Mouse (Mus musculus): ENCODE data around the gene Glycam1. TPM values are rescaled to one million over a fixed set of nuclear protein-coding genes. Genes with fewer than 3 reads are reported as not detected.

Glycam1 gene
- polyA plus RNA-seq, 1 experiment from 2014 or later, result not detected

DNA sequence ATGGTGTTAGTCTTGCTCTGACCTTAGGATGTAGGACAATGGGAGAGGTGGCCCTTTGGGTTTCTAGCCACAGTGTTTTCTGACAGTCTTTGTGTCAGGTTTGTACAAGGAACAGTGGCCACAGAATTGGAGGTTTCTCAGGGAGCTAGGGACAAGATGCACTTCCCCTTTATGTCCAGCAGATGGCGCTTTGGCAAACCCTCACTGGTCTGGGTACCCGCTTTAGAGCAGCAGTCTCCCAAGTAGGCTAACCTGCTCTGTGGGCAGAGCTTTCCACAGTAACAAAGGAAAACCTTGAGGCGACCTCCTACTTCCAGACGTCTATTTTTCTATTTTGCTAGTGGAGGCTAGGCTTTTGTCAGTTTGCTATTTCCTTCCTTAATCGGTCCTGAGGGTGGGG, 34.5 kb downstream of the Glycam1 start:
- Histone ChIP-seq H3K36me3 (ENCODE audit: control insufficient read depth, insufficient read depth) (no peaks in the 10 kb centered on the region), H3K9ac (ENCODE audit: low read length) (no peak overlapping the region), H3K4me3 (ENCODE audit: low read length) (no peak overlapping the region), H3K4me2 (ENCODE audit: low read depth, low read length) (no peak overlapping the region), H3K4me1 (ENCODE audit: control insufficient read depth, insufficient read depth, low read length) (no peaks in the 10 kb centered on the region), H3K27me3 (ENCODE audit: control insufficient read depth, insufficient read depth, low read length) (peaks cover 2% of the 10 kb centered on the region; the same call in 1 of the 2 replicates), H3K27ac (ENCODE audit: low read length) (no peak overlapping the region), H3K9me3 (replicated peaks; ENCODE audit: control insufficient read depth, low read length) (no peaks in the 10 kb centered on the region)
- WGBS, result 8% methylated on average over 5 of the region's 5 CpGs
- ATAC-seq (replicated peaks; ENCODE audit: extremely low read depth, insufficient read depth, low FRiP score), result no peak

DNA sequence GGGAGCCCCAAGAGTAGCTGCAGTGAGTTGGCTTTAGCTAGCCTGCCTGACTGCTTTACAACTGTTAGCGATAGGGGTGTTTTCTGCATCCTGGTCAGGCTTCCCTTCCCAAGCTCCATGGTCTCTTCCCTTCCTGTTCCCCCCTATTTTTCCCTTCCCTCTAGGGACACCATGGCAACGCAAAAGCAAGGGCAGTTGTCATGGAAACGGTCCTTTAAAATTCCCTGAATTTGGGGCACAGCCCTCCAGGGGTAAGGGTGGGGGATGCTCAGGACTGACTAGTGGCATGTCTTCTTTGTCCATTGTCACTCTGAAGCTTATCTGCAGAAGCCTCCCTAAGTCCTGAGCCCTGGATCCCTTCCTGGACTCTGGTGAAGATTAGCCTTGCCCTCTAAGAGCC, 41.7 kb downstream of the Glycam1 start:
- no peaks in the 10 kb centered on the region for H3K36me3 ChIP-seq (ENCODE audit: control insufficient read depth, insufficient read depth)
- H3K4me3 ChIP-seq (ENCODE audit: low read length), result no peak overlapping the region
- 64% methylated on average over 3 of the region's 3 CpGs for WGBS
- no peak for ATAC-seq (replicated peaks; ENCODE audit: extremely low read depth, insufficient read depth, low FRiP score)
- no peaks in the 10 kb centered on the region for H3K27me3 ChIP-seq (ENCODE audit: control insufficient read depth, insufficient read depth, low read length)
- no peak overlapping the region for H3K27ac ChIP-seq (ENCODE audit: low read length)
- no peak overlapping the region for H3K9ac ChIP-seq (ENCODE audit: low read length)
- no peak overlapping the region for H3K4me2 ChIP-seq (ENCODE audit: low read depth, low read length)
- H3K9me3 ChIP-seq (replicated peaks; ENCODE audit: control insufficient read depth, low read length), result no peaks in the 10 kb centered on the region
- H3K4me1 ChIP-seq (ENCODE audit: control insufficient read depth, insufficient read depth, low read length), result no peaks in the 10 kb centered on the region

DNA sequence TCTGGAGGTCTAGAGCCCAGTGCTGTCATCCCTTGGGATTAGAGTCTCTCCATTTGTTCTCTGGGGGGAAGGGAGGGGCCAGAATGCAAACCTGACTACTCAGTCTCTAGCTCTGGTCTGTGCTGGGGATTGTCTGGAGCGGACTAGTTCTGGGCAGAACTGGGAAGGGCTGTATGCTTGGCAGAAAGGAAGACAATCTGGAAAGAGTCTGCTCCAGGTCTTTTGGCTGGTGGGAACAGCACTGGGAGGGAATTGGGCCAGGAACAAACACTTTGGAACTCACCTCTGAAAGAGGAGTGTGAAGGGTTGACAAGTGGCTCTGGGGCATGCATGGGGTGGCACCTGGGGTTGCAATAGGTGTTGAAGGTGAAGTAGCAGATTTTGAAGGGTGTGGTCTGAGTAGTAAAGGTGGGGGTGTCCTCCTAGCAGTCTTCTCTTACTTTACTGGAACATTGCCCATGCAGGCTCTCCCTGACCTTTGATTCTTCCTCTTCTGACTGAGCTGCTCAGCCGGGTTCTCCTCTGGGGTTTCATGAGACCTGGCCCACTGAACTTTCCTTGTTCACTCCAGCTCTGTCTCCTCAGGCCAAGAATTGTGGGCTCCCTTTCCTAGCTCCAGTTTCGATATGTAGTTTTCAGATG, 42.3 kb downstream of the Glycam1 start:
- H3K36me3 ChIP-seq (ENCODE audit: control insufficient read depth, insufficient read depth), result no peaks in the 10 kb centered on the region
- no peak overlapping the region for H3K9ac ChIP-seq (ENCODE audit: low read length)
- no peak overlapping the region for H3K27ac ChIP-seq (ENCODE audit: low read length)
- H3K4me3 ChIP-seq (ENCODE audit: low read length), result no peak overlapping the region
- H3K27me3 ChIP-seq (ENCODE audit: control insufficient read depth, insufficient read depth, low read length), result no peaks in the 10 kb centered on the region
- 66% methylated on average over 3 of the region's 3 CpGs for WGBS
- ATAC-seq (replicated peaks; ENCODE audit: extremely low read depth, insufficient read depth, low FRiP score), result no peak
- H3K4me1 ChIP-seq (ENCODE audit: control insufficient read depth, insufficient read depth, low read length), result no peaks in the 10 kb centered on the region
- no peak overlapping the region for H3K4me2 ChIP-seq (ENCODE audit: low read depth, low read length)
- no peaks in the 10 kb centered on the region for H3K9me3 ChIP-seq (replicated peaks; ENCODE audit: control insufficient read depth, low read length)

- H3K4me1 ChIP-seq (ENCODE audit: control insufficient read depth, insufficient read depth, low read length), result peaks cover 6% of the 10 kb centered on the region
- no peaks in the 10 kb centered on the region for H3K36me3 ChIP-seq (ENCODE audit: control insufficient read depth, insufficient read depth)
- WGBS, result 31% methylated on average over 4 of the region's 4 CpGs
- no peak overlapping the region for H3K27ac ChIP-seq (ENCODE audit: low read length)
- no peak overlapping the region for H3K9ac ChIP-seq (ENCODE audit: low read length)
- no peaks in the 10 kb centered on the region for H3K27me3 ChIP-seq (ENCODE audit: control insufficient read depth, insufficient read depth, low read length)
- ATAC-seq (replicated peaks; ENCODE audit: extremely low read depth, insufficient read depth, low FRiP score), result no peak
- H3K4me2 ChIP-seq (ENCODE audit: low read depth, low read length), result no peak overlapping the region
- no peak overlapping the region for H3K4me3 ChIP-seq (ENCODE audit: low read length)
- no peaks in the 10 kb centered on the region for H3K9me3 ChIP-seq (replicated peaks; ENCODE audit: control insufficient read depth, low read length)
Measured at GRCm38 (mm10) chr15:103519386-103520378, 45.2 kb downstream of the Glycam1 start.

GRCm38 (mm10) chr15:103518600-103519385, 46.1 kb downstream of the Glycam1 start:
- Histone ChIP-seq H3K9me3 (replicated peaks; ENCODE audit: control insufficient read depth, low read length) (no peaks in the 10 kb centered on the region), H3K4me2 (ENCODE audit: low read depth, low read length) (no peak overlapping the region), H3K27me3 (ENCODE audit: control insufficient read depth, insufficient read depth, low read length) (no peaks in the 10 kb centered on the region), H3K36me3 (ENCODE audit: control insufficient read depth, insufficient read depth) (no peaks in the 10 kb centered on the region), H3K4me3 (ENCODE audit: low read length) (no peak overlapping the region), H3K4me1 (ENCODE audit: control insufficient read depth, insufficient read depth, low read length) (peaks cover 9% of the 10 kb centered on the region), H3K27ac (ENCODE audit: low read length) (no peak overlapping the region), H3K9ac (ENCODE audit: low read length) (no peak overlapping the region)
- 12% methylated on average over 5 of the region's 5 CpGs for WGBS
- no peak for ATAC-seq (replicated peaks; ENCODE audit: extremely low read depth, insufficient read depth, low FRiP score)

- peak overlapping the region; percentile 77 for H3K4me2 ChIP-seq (ENCODE audit: low read depth, low read length)
- peaks cover 9% of the 10 kb centered on the region for H3K4me1 ChIP-seq (ENCODE audit: control insufficient read depth, insufficient read depth, low read length)
- H3K27ac ChIP-seq (ENCODE audit: low read length), result peak overlapping the region; percentile 2
- no peaks in the 10 kb centered on the region for H3K9me3 ChIP-seq (replicated peaks; ENCODE audit: control insufficient read depth, low read length)
- no peak overlapping the region for H3K9ac ChIP-seq (ENCODE audit: low read length)
- H3K36me3 ChIP-seq (ENCODE audit: control insufficient read depth, insufficient read depth), result no peaks in the 10 kb centered on the region
- 27% methylated on average over 3 of the region's 3 CpGs for WGBS
- H3K27me3 ChIP-seq (ENCODE audit: control insufficient read depth, insufficient read depth, low read length), result no peaks in the 10 kb centered on the region
- 0 out of 2 replicates have a peak overlapping the region, but pooled peaks have one; percentile 0 for H3K4me3 ChIP-seq (ENCODE audit: low read length)
- ATAC-seq (replicated peaks; ENCODE audit: extremely low read depth, insufficient read depth, low FRiP score), result 0 out of 2 replicates have a peak, but pooled peaks have one; percentile 15
Measured at GRCm38 (mm10) chr15:103514914-103515313, 50.0 kb downstream of the Glycam1 start.

DNA sequence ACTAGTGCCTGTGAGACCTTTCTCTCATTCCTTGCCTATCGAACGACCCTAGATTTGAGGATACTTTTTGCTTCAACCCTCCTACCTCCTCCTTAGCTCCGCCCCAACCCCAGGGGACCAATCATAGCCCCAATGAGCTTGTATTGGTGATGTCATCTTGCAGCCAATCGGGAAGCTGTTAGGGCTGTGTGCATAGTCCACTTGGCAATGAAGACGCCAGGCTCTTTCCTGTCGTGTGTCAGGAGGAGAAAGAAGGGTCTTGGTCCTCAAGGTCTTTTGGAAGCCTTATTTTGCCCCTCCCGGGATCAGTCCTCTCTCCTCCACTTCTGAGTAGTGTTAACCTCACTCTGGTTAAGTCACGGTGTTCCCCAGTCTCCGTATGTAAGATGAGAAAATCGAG, 50.8 kb downstream of the Glycam1 start:
- no peaks in the 10 kb centered on the region for H3K36me3 ChIP-seq (ENCODE audit: control insufficient read depth, insufficient read depth)
- H3K27me3 ChIP-seq (ENCODE audit: control insufficient read depth, insufficient read depth, low read length), result no peaks in the 10 kb centered on the region
- H3K27ac ChIP-seq (ENCODE audit: low read length), result no peak overlapping the region
- H3K4me1 ChIP-seq (ENCODE audit: control insufficient read depth, insufficient read depth, low read length), result peaks cover 11% of the 10 kb centered on the region
- H3K9ac ChIP-seq (ENCODE audit: low read length), result peak overlapping the region; percentile 67
- peak; percentile 89 for ATAC-seq (replicated peaks; ENCODE audit: extremely low read depth, insufficient read depth, low FRiP score)
- peak overlapping the region; percentile 77 for H3K4me2 ChIP-seq (ENCODE audit: low read depth, low read length)
- H3K9me3 ChIP-seq (replicated peaks; ENCODE audit: control insufficient read depth, low read length), result no peaks in the 10 kb centered on the region
- peak overlapping the region; percentile 55 for H3K4me3 ChIP-seq (ENCODE audit: low read length)
- WGBS, result 3% methylated on average over 10 of the region's 10 CpGs

- 11% methylated on average over 7 of the region's 7 CpGs for WGBS
- peak; percentile 24; the same call in 1 of the 2 replicates for ATAC-seq (replicated peaks; ENCODE audit: extremely low read depth, insufficient read depth, low FRiP score)
- Histone ChIP-seq H3K27ac (ENCODE audit: low read length) (no peak overlapping the region), H3K27me3 (ENCODE audit: control insufficient read depth, insufficient read depth, low read length) (no peaks in the 10 kb centered on the region), H3K9me3 (replicated peaks; ENCODE audit: control insufficient read depth, low read length) (no peaks in the 10 kb centered on the region), H3K36me3 (ENCODE audit: control insufficient read depth, insufficient read depth) (no peaks in the 10 kb centered on the region), H3K9ac (ENCODE audit: low read length) (no peak overlapping the region), H3K4me3 (ENCODE audit: low read length) (peak overlapping the region; percentile 55), H3K4me2 (ENCODE audit: low read depth, low read length) (peak overlapping the region; percentile 77), H3K4me1 (ENCODE audit: control insufficient read depth, insufficient read depth, low read length) (peaks cover 12% of the 10 kb centered on the region)
Measured at GRCm38 (mm10) chr15:103513621-103514031, 51.3 kb downstream of the Glycam1 start.
